Mouse (Mus musculus) liver, embryonic 14.5 days (tissue): ENCODE measurements at regions not wholly inside any gene's neighbourhood (a gene's known extent, or its start where the extent isn't known, plus 50 kb on each side); places are given as distances from the start of the nearest gene placed in this dataset.
"Not testable (repeated sequence)": the region's sequence is repeated elsewhere in the genome, so short reads cannot be mapped to it uniquely, and the experiment has no call there.

Source experiments
- ATAC-seq: fragments of 200-750 bp; cut with Nextera tagmentation; 2 replicates; pipeline ENCODE4 v1.8.0; 2017; ENCODE audit warnings: moderate number of reproducible peaks, mild to moderate bottlenecking, moderate library complexity; ENCODE audit not compliant: insufficient read depth
- DNase-seq, 3 experiments: peaks; one replicate each; pipeline ENCODE4 v3.0.0-alpha.2; 2012 to 2013; ENCODE audit warnings: low read depth in 3 of 3, low spot score in 3 of 3
- H3K27ac ChIP-seq: fragments of 300-500 bp; sonication (generic); 2 replicates; pipeline ENCODE4 v1.5.1; 2014; ENCODE audit warnings: moderate library complexity, mild to moderate bottlenecking, control low read depth, inconsistent platforms
- H3K27me3 ChIP-seq: fragments of 300-500 bp; sonication (generic); 2 replicates; pipeline ENCODE4 v1.6.1; 2014; ENCODE audit warnings: mild to moderate bottlenecking, low read length, moderate library complexity; ENCODE audit not compliant: control insufficient read depth, insufficient read depth
- H3K36me3 ChIP-seq: fragments of 300-500 bp; sonication (generic); replicated peaks from 2 replicates; pipeline ENCODE4 v1.6.1; 2014; ENCODE audit warnings: low read depth; ENCODE audit not compliant: control insufficient read depth, insufficient read depth
- H3K4me1 ChIP-seq, 2 experiments: fragments of 200-500 bp in 1 of 2; fragments of 300-500 bp in 1 of 2; sonication (generic) in 1 of 2; replicated peaks; 2 replicates each; pipeline ENCODE4 v1.6.1; 2012 to 2014; ENCODE audit warnings: antibody characterized with exemption in 1 of 2, inconsistent platforms in 1 of 2, low read length in 1 of 2; ENCODE audit not compliant: control insufficient read depth in 2 of 2, insufficient read depth in 2 of 2
- H3K4me2 ChIP-seq: fragments of 300-500 bp; sonication (generic); 2 replicates; pipeline ENCODE4 v1.6.1; 2014; ENCODE audit warnings: low read depth, mild to moderate bottlenecking, control low read depth, moderate library complexity
- H3K4me3 ChIP-seq, 2 experiments: fragments of 200-500 bp in 1 of 2; fragments of 300-500 bp in 1 of 2; sonication (generic) in 1 of 2; 2 replicates each; pipeline ENCODE4 v1.5.1; 2012 to 2014; ENCODE audit warnings: low read depth in 2 of 2, low read length in 2 of 2, mild to moderate bottlenecking in 2 of 2, control low read depth in 1 of 2, inconsistent platforms in 1 of 2, moderate library complexity in 1 of 2; ENCODE audit not compliant: insufficient read depth in 1 of 2
- H3K9ac ChIP-seq: fragments of 300-500 bp; sonication (generic); replicated peaks from 2 replicates; pipeline ENCODE4 v1.6.1; 2014; ENCODE audit warnings: mild to moderate bottlenecking, control low read depth, moderate library complexity
- H3K9me3 ChIP-seq: fragments of 300-500 bp; sonication (generic); 2 replicates; pipeline ENCODE4 v1.6.1; 2016; ENCODE audit warnings: low read length, mixed read lengths; ENCODE audit not compliant: control insufficient read depth
- CTCF ChIP-seq: IDR thresholded peaks from 2 replicates; pipeline ENCODE4 v1.5.1; 2016; ENCODE audit warnings: antibody characterized with exemption, low read depth, control low read depth
- WGBS: fragments of 180-500 bp; shearing (Covaris S2); extraction: QIAGEN DNeasy Blood & Tissue Kit; methylation state at CpG from one replicate; pipeline ENCODE4 v1.1.7; 2014; ENCODE audit not compliant: insufficient replicate concordance; 5-methylcytosine and 5-hydroxymethylcytosine counted together

DNA sequence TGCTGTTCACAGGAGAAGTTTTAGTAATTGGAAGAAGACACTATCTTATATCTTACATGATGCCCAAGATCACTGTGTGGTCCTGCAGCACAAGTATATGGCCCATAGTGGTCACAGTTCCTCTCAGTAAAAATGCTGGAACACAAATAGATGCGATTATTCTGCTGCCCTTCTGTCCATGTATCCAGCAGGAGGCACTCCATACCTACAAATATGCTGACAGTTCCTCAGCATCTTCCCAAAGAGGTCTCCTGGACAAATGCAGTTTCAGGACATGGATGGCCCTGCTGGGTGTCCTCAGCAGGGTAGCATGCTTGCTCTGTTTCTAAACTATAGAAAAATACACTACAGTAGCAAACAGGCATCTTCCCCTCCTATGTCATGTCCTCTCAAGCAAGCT is 52.4 kb upstream of the Gm7358 start:
- not testable (repeated sequence) for H3K36me3 ChIP-seq, ATAC-seq, H3K9me3 ChIP-seq, H3K4me3 ChIP-seq, H3K4me1 ChIP-seq, H3K9ac ChIP-seq, H3K27ac ChIP-seq, DNase-seq, H3K27me3 ChIP-seq, H3K4me2 ChIP-seq
- TF ChIP-seq CTCF: peak; percentile 17; the same call in 1 of the 2 replicates
- WGBS: 18% methylated on average over 1 of the region's 1 CpGs
